Mouse (Mus musculus): ENCODE data around the gene Rc3h1. TPM values are rescaled to one million over a fixed set of nuclear protein-coding genes. Genes with fewer than 3 reads are reported as not detected.
"Not testable (repeated sequence)": the region's sequence is repeated elsewhere in the genome, so short reads cannot be mapped to it uniquely, and the experiment has no call there.

Gene Rc3h1
- polyA plus RNA-seq, 1 experiment from 2014 or later, result 10.4 TPM

- H3K9ac ChIP-seq (ENCODE audit: low read length); H3K36me3 ChIP-seq (ENCODE audit: control insufficient read depth, insufficient read depth, low read length); H3K27ac ChIP-seq (ENCODE audit: low read depth); H3K4me1 ChIP-seq (replicated peaks; ENCODE audit: control insufficient read depth, insufficient read depth, low read length); H3K27me3 ChIP-seq (replicated peaks; ENCODE audit: control insufficient read depth, insufficient read depth, low read length); H3K9me3 ChIP-seq (ENCODE audit: control insufficient read depth, low read length); H3K4me3 ChIP-seq (ENCODE audit: low read depth, low read length); DNase-seq (ENCODE audit: low spot score); H3K4me2 ChIP-seq (ENCODE audit: low read length): not testable (repeated sequence)
- peak; percentile 58; the same call in 1 of the 2 replicates for ATAC-seq (replicated peaks; ENCODE audit: low FRiP score, low TSS enrichment, low read depth)
- WGBS, result 68% methylated on average over 1 of the region's 1 CpGs
These were observed 24.8 kb upstream of the Rc3h1 start for GRCm38 (mm10) chr1:160881378-160881777.

- H3K36me3 ChIP-seq (ENCODE audit: control insufficient read depth, insufficient read depth, low read length), result no peaks in the 10 kb centered on the region
- H3K9ac ChIP-seq (ENCODE audit: low read length), result no peak overlapping the region
- no peaks in the 10 kb centered on the region for H3K4me1 ChIP-seq (replicated peaks; ENCODE audit: control insufficient read depth, insufficient read depth, low read length)
- H3K9me3 ChIP-seq (ENCODE audit: control insufficient read depth, low read length), result no peaks in the 10 kb centered on the region
- no peak overlapping the region for H3K4me2 ChIP-seq (ENCODE audit: low read length)
- WGBS, result 79% methylated on average over 3 of the region's 3 CpGs
- H3K27me3 ChIP-seq (replicated peaks; ENCODE audit: control insufficient read depth, insufficient read depth, low read length), result no peaks in the 10 kb centered on the region
- no peak for ATAC-seq (replicated peaks; ENCODE audit: low FRiP score, low TSS enrichment, low read depth)
- no peak for DNase-seq (ENCODE audit: low spot score)
- no peak overlapping the region for H3K4me3 ChIP-seq (ENCODE audit: low read depth, low read length)
- H3K27ac ChIP-seq (ENCODE audit: low read depth), result no peak overlapping the region
These were observed 24.2 kb upstream of the Rc3h1 start for GRCm38 (mm10) chr1:160881968-160882367.

DNA sequence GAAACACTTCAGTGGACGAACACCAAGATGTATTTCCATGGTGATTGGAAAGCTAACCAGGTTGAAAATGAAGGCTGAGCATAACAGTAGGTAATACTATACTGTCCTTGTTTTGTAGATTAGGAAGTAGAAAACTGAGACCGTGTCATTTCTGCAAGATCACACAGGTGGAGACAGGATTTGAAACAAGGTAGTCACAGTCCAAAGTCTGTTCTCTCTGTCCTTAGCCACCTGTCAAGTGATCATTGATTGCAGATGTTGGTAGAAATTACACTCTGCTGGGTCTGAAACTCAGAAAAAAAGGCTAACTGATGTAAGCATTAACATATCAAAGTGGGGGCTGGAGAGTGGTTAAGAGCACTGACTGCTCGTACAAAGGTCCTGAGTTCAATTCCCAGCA is 21.9 kb upstream of the Rc3h1 start:
- DNase-seq (ENCODE audit: low spot score) (no peak), ATAC-seq (replicated peaks; ENCODE audit: low FRiP score, low TSS enrichment, low read depth) (no peak)
- H3K9me3 ChIP-seq (ENCODE audit: control insufficient read depth, low read length), result no peaks in the 10 kb centered on the region
- H3K27ac ChIP-seq (ENCODE audit: low read depth), result no peak overlapping the region
- H3K4me1 ChIP-seq (replicated peaks; ENCODE audit: control insufficient read depth, insufficient read depth, low read length), result no peaks in the 10 kb centered on the region
- no peaks in the 10 kb centered on the region for H3K27me3 ChIP-seq (replicated peaks; ENCODE audit: control insufficient read depth, insufficient read depth, low read length)
- no peak overlapping the region for H3K4me2 ChIP-seq (ENCODE audit: low read length)
- H3K9ac ChIP-seq (ENCODE audit: low read length), result no peak overlapping the region
- H3K36me3 ChIP-seq (ENCODE audit: control insufficient read depth, insufficient read depth, low read length), result no peaks in the 10 kb centered on the region
- no peak overlapping the region for H3K4me3 ChIP-seq (ENCODE audit: low read depth, low read length)
- 77% methylated on average over 3 of the region's 3 CpGs for WGBS

GRCm38 (mm10) chr1:160884993-160885392 is 21.2 kb upstream of the Rc3h1 start:
- 54% methylated on average over 2 of the region's 2 CpGs for WGBS
- ATAC-seq (replicated peaks; ENCODE audit: low FRiP score, low TSS enrichment, low read depth) (no peak), DNase-seq (ENCODE audit: low spot score) (no peak)
- H3K27me3 ChIP-seq (replicated peaks; ENCODE audit: control insufficient read depth, insufficient read depth, low read length), result no peaks in the 10 kb centered on the region
- H3K9me3 ChIP-seq (ENCODE audit: control insufficient read depth, low read length), result no peaks in the 10 kb centered on the region
- H3K4me1 ChIP-seq (replicated peaks; ENCODE audit: control insufficient read depth, insufficient read depth, low read length), result no peaks in the 10 kb centered on the region
- no peak overlapping the region for H3K27ac ChIP-seq (ENCODE audit: low read depth)
- no peaks in the 10 kb centered on the region for H3K36me3 ChIP-seq (ENCODE audit: control insufficient read depth, insufficient read depth, low read length)
- H3K4me2 ChIP-seq (ENCODE audit: low read length), result no peak overlapping the region
- H3K9ac ChIP-seq (ENCODE audit: low read length), result no peak overlapping the region
- no peak overlapping the region for H3K4me3 ChIP-seq (ENCODE audit: low read depth, low read length)

- Histone ChIP-seq H3K4me2 (ENCODE audit: low read length) (peak overlapping the region; percentile 16; the same call in 1 of the 2 replicates), H3K27me3 (replicated peaks; ENCODE audit: control insufficient read depth, insufficient read depth, low read length) (no peaks in the 10 kb centered on the region), H3K4me1 (replicated peaks; ENCODE audit: control insufficient read depth, insufficient read depth, low read length) (peaks cover 8% of the 10 kb centered on the region; the same call in 1 of the 2 replicates), H3K4me3 (ENCODE audit: low read depth, low read length) (no peak overlapping the region), H3K9ac (ENCODE audit: low read length) (no peak overlapping the region), H3K9me3 (ENCODE audit: control insufficient read depth, low read length) (no peaks in the 10 kb centered on the region), H3K36me3 (ENCODE audit: control insufficient read depth, insufficient read depth, low read length) (no peaks in the 10 kb centered on the region), H3K27ac (ENCODE audit: low read depth) (peak overlapping the region; percentile 41; the same call in 1 of the 2 replicates)
- peak; percentile 56 for DNase-seq (ENCODE audit: low spot score)
- ATAC-seq (replicated peaks; ENCODE audit: low FRiP score, low TSS enrichment, low read depth), result peak; percentile 68; the same call in 1 of the 2 replicates
- 11% methylated on average over 10 of the region's 10 CpGs for WGBS
These were observed 6.5 kb upstream of the Rc3h1 start for GRCm38 (mm10) chr1:160899701-160900100.

DNA sequence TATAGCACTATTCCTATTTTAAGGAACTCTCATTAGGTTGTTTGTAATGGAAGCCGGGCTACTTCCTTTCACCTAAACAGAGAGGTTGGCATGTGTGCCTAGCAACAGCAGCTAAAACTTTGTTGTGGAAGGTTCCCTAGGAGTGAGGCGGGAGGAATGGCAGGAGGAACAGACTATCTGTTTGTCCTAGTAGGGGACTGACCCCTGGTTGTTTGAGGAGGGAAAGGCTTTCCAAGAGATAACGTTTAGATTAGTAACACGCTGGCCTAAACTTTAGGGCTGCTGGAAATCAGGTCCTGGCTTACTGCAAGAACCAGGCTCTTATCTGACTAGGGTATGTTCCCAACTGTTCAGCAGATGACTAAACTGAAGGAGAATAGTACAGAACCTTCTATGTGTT is 2.2 kb upstream of the Rc3h1 start:
- H3K9ac ChIP-seq (ENCODE audit: low read length), result no peak overlapping the region
- H3K4me1 ChIP-seq (replicated peaks; ENCODE audit: control insufficient read depth, insufficient read depth, low read length), result peaks cover 12% of the 10 kb centered on the region
- H3K36me3 ChIP-seq (ENCODE audit: control insufficient read depth, insufficient read depth, low read length), result no peaks in the 10 kb centered on the region
- peak; percentile 44 for DNase-seq (ENCODE audit: low spot score)
- H3K4me3 ChIP-seq (ENCODE audit: low read depth, low read length), result no peak overlapping the region
- H3K27ac ChIP-seq (ENCODE audit: low read depth), result no peak overlapping the region
- ATAC-seq (replicated peaks; ENCODE audit: low FRiP score, low TSS enrichment, low read depth), result no peak
- no peaks in the 10 kb centered on the region for H3K27me3 ChIP-seq (replicated peaks; ENCODE audit: control insufficient read depth, insufficient read depth, low read length)
- no peaks in the 10 kb centered on the region for H3K9me3 ChIP-seq (ENCODE audit: control insufficient read depth, low read length)
- 29% methylated on average over 4 of the region's 4 CpGs for WGBS
- no peak overlapping the region for H3K4me2 ChIP-seq (ENCODE audit: low read length)

DNA sequence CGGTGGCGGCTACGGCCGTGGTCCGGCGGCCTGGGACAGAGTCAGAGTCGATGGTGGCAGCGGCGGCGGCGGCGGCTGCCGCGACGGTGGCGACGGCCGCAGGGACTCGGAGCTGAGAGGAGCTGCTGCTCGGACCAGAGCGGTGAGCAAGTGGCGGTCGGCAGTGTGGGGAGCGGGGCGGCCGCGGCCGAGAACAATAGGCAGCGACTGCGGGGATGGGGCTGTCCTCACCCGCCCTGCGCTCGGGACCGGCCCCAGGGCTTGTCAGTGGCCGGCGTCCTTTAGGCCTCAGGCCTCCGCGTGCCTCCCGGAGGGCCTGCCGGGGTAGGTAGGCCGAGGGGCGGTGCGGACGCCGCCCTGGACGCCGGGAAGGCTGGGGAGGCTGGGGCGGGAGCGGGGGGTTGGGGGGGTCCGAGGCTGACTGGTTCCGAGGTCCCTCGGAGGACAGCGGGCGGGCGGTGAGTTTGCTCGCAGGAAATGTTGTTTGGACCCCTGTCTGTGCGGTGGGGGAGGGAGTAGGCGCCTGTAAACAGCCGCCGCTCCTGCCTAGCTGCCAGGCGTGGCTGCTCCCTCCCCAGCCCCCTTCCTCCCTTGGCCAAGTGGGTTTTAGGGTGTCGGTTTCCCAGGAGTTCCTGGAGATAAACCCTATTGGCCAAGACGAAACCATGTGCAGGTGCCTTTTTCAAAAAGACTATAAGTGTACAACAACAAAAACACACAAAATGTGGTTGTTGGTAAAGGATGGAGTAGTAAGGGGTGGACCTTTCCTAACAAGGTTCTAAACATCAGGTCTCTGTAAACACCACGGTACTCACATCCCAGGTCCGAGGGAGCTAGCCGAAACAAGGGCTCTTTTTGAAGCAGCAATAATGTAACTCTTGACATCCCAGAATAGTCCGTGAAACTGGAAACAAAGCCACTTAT is 602 bp downstream of the Rc3h1 start:
- DNase-seq (ENCODE audit: low spot score) (peak; percentile 63), ATAC-seq (replicated peaks; ENCODE audit: low FRiP score, low TSS enrichment, low read depth) (peak; percentile 78)
- H3K36me3 ChIP-seq (ENCODE audit: control insufficient read depth, insufficient read depth, low read length), result no peaks in the 10 kb centered on the region
- under 1% methylated on average over 59 of the region's 67 CpGs for WGBS
- peak overlapping the region; percentile 79 for H3K4me2 ChIP-seq (ENCODE audit: low read length)
- peak overlapping the region; percentile 93 for H3K9ac ChIP-seq (ENCODE audit: low read length)
- peak overlapping the region; percentile 90 for H3K27ac ChIP-seq (ENCODE audit: low read depth)
- peak overlapping the region; percentile 93 for H3K4me3 ChIP-seq (ENCODE audit: low read depth, low read length)
- H3K27me3 ChIP-seq (replicated peaks; ENCODE audit: control insufficient read depth, insufficient read depth, low read length), result no peaks in the 10 kb centered on the region
- no peaks in the 10 kb centered on the region for H3K9me3 ChIP-seq (ENCODE audit: control insufficient read depth, low read length)
- H3K4me1 ChIP-seq (replicated peaks; ENCODE audit: control insufficient read depth, insufficient read depth, low read length), result peaks cover 5% of the 10 kb centered on the region

GRCm38 (mm10) chr1:160910176-160910575 is 4.0 kb downstream of the Rc3h1 start:
- WGBS, result 83% methylated on average over 1 of the region's 1 CpGs
- H3K36me3 ChIP-seq (ENCODE audit: control insufficient read depth, insufficient read depth, low read length), result no peaks in the 10 kb centered on the region
- H3K9me3 ChIP-seq (ENCODE audit: control insufficient read depth, low read length), result no peaks in the 10 kb centered on the region
- DNase-seq (ENCODE audit: low spot score) (peak; percentile 31), ATAC-seq (replicated peaks; ENCODE audit: low FRiP score, low TSS enrichment, low read depth) (no peak)
- H3K4me1 ChIP-seq (replicated peaks; ENCODE audit: control insufficient read depth, insufficient read depth, low read length), result peaks cover 5% of the 10 kb centered on the region
- H3K4me3 ChIP-seq (ENCODE audit: low read depth, low read length), result no peak overlapping the region
- H3K4me2 ChIP-seq (ENCODE audit: low read length), result no peak overlapping the region
- H3K9ac ChIP-seq (ENCODE audit: low read length), result no peak overlapping the region
- H3K27me3 ChIP-seq (replicated peaks; ENCODE audit: control insufficient read depth, insufficient read depth, low read length), result no peaks in the 10 kb centered on the region
- H3K27ac ChIP-seq (ENCODE audit: low read depth), result no peak overlapping the region

DNA sequence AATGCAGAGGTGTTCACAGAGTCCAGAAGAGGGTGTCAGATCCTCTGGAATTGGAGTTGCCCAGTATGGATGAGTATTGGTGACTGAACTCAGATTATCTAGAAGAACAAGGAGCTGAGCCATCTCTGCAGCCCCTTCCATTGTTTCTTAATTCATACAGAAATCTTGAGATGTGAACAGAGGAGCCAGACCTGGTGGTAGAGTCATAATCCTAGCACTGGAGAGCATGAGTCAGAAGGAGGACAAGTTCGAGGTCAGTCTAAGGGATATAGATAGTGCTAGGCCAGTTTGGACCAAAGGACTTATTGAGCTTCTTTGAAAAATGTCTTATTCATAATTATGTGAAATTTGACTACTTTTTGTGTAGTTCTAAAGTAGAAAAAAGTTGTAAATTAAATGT is 4.6 kb downstream of the Rc3h1 start:
- 93% methylated on average over 1 of the region's 1 CpGs for WGBS
- H3K27ac ChIP-seq (ENCODE audit: low read depth), result no peak overlapping the region
- H3K4me2 ChIP-seq (ENCODE audit: low read length), result no peak overlapping the region
- no peaks in the 10 kb centered on the region for H3K36me3 ChIP-seq (ENCODE audit: control insufficient read depth, insufficient read depth, low read length)
- ATAC-seq (replicated peaks; ENCODE audit: low FRiP score, low TSS enrichment, low read depth) (no peak), DNase-seq (ENCODE audit: low spot score) (no peak)
- no peak overlapping the region for H3K9ac ChIP-seq (ENCODE audit: low read length)
- H3K4me1 ChIP-seq (replicated peaks; ENCODE audit: control insufficient read depth, insufficient read depth, low read length), result peaks cover 5% of the 10 kb centered on the region
- H3K9me3 ChIP-seq (ENCODE audit: control insufficient read depth, low read length), result no peaks in the 10 kb centered on the region
- no peaks in the 10 kb centered on the region for H3K27me3 ChIP-seq (replicated peaks; ENCODE audit: control insufficient read depth, insufficient read depth, low read length)
- no peak overlapping the region for H3K4me3 ChIP-seq (ENCODE audit: low read depth, low read length)
